In genomic region chr4:76241140-76241539, GRCm38 (mm10) we compare ENCODE assay signal across 24 mouse cellular contexts.
DNase-seq lines count a peak whose midpoint lies in the region; ATAC-seq lines count a peak whose summit lies in the region.
"Had no signal": no experiment of that assay in that cellular context is flagged by ENCODE, and none has a peak within 500 bp of the region (broad histone marks: within the 10 kb centered on the region; RNA-seq: fewer than 3 reads in every experiment).

No protein-coding gene starts in this region.

- H3K36me3 ChIP-seq in heart, embryonic 13.5 days, result peaks cover 14% of the 10 kb centered on the region; the same call in 1 of the 2 replicates
- H3K36me3 ChIP-seq in hindbrain, embryonic 14.5 days (replicated peaks; ENCODE audit: control insufficient read depth, insufficient read depth), result no peaks in the 10 kb centered on the region
- H3K36me3 ChIP-seq in hindbrain, embryonic 10.5 days, result no peaks in the 10 kb centered on the region
- H3K36me3 ChIP-seq in neural tube, embryonic 15.5 days, result no peaks in the 10 kb centered on the region
- H3K36me3 ChIP-seq: forebrain, embryonic 10.5 days; limb, embryonic 10.5 days; liver, embryonic 15.5 days; stomach, embryonic 15.5 days had no signal

- peak overlapping the region; percentile 16; the same call in 1 of the 2 replicates for H3K4me2 ChIP-seq in heart, embryonic 13.5 days
- no peak overlapping the region for H3K4me2 ChIP-seq in hindbrain, embryonic 14.5 days (replicated peaks)
- H3K4me2 ChIP-seq in neural tube, embryonic 15.5 days, result no peak overlapping the region
- H3K4me2 ChIP-seq: heart, embryonic 11.5 days; liver, embryonic 15.5 days; stomach, embryonic 15.5 days had no signal

- H3K27ac ChIP-seq in heart, embryonic 13.5 days (replicated peaks), result peak overlapping the region; percentile 63
- no peak overlapping the region for H3K27ac ChIP-seq in hindbrain, embryonic 14.5 days
- H3K27ac ChIP-seq in hindbrain, embryonic 10.5 days, result no peak overlapping the region
- 0 out of 2 replicates have a peak overlapping the region, but pooled peaks have one; percentile 39 for H3K27ac ChIP-seq in neural tube, embryonic 15.5 days (replicated peaks)
- H3K27ac ChIP-seq: forebrain, embryonic 10.5 days; gastrocnemius, adult 2 months; layer of hippocampus, adult 2 months; limb, embryonic 10.5 days; liver, embryonic 15.5 days; macrophage; stomach, embryonic 15.5 days had no signal

- no peak for ATAC-seq in heart, embryonic 13.5 days (ENCODE audit: extremely low read depth, insufficient number of reproducible peaks, low FRiP score, low TSS enrichment)
- peak; percentile 38; the same call in 1 of the 2 replicates for ATAC-seq in hindbrain, embryonic 14.5 days (ENCODE audit: low FRiP score)
- peak; percentile 16; the same call in 1 of the 2 replicates for ATAC-seq in neural tube, embryonic 15.5 days (ENCODE audit: low FRiP score)
- ATAC-seq: CD4-positive, CD25-positive, alpha-beta regulatory T cell, adult 4 months; midbrain, embryonic 16.5 days had no signal

- H3K4me1 ChIP-seq in heart, embryonic 13.5 days, result peaks cover 32% of the 10 kb centered on the region
- H3K4me1 ChIP-seq in hindbrain, embryonic 14.5 days (replicated peaks; ENCODE audit: control insufficient read depth, insufficient read depth, low read length), result peaks cover 42% of the 10 kb centered on the region
- peaks cover 17% of the 10 kb centered on the region for H3K4me1 ChIP-seq in hindbrain, embryonic 10.5 days (replicated peaks)
- H3K4me1 ChIP-seq in neural tube, embryonic 15.5 days, result peaks cover 40% of the 10 kb centered on the region
- H3K4me1 ChIP-seq: liver, embryonic 15.5 days; stomach, embryonic 15.5 days had no signal

- no peaks in the 10 kb centered on the region for H3K27me3 ChIP-seq in heart, embryonic 13.5 days (replicated peaks)
- no peaks in the 10 kb centered on the region for H3K27me3 ChIP-seq in hindbrain, embryonic 14.5 days (ENCODE audit: control insufficient read depth, insufficient read depth, low read length)
- H3K27me3 ChIP-seq in hindbrain, embryonic 10.5 days (ENCODE audit: insufficient read depth, poor library complexity, severe bottlenecking), result no peaks in the 10 kb centered on the region
- H3K27me3 ChIP-seq in neural tube, embryonic 15.5 days (replicated peaks), result no peaks in the 10 kb centered on the region
- H3K27me3 ChIP-seq: liver, embryonic 15.5 days; stomach, embryonic 15.5 days had no signal

- no peak for DNase-seq in heart, adult 18-20 months
- no peak for DNase-seq in hindbrain, embryonic 14.5 days (ENCODE audit: low spot score)
- no peak for DNase-seq in hindbrain, embryonic 10.5 days (ENCODE audit: low spot score)
- DNase-seq in retina, postnatal 1 day, result peak; percentile 47
- DNase-seq in retina, embryonic 14.5 days (ENCODE audit: low spot score), result no peak
- no peak for DNase-seq in thymus, postnatal 36 days
- DNase-seq: cerebellum, adult 11-12 months; cerebellum, postnatal 14 days; gastrocnemius, adult 2 months; kidney, adult 8-10 months; kidney, postnatal 10 days; liver; thymus, postnatal 4 days had no signal

- no peak overlapping the region for H3K9ac ChIP-seq in heart, embryonic 13.5 days
- no peak overlapping the region for H3K9ac ChIP-seq in hindbrain, embryonic 14.5 days
- H3K9ac ChIP-seq in neural tube, embryonic 15.5 days (replicated peaks), result no peak overlapping the region
- H3K9ac ChIP-seq: liver, embryonic 15.5 days; stomach, embryonic 15.5 days had no signal

- 24% methylated on average over 3 of the region's 3 CpGs for WGBS in heart, embryonic 13.5 days
- 46% methylated on average over 3 of the region's 3 CpGs for WGBS in hindbrain, embryonic 14.5 days
- 85% methylated on average over 3 of the region's 3 CpGs for WGBS in hindbrain, embryonic 10.5 days
- 18% methylated on average over 3 of the region's 3 CpGs for WGBS in neural tube, embryonic 15.5 days

- H3K9me3 ChIP-seq in heart, embryonic 13.5 days, result no peaks in the 10 kb centered on the region
- H3K9me3 ChIP-seq in hindbrain, embryonic 14.5 days (ENCODE audit: control insufficient read depth, low read length), result no peaks in the 10 kb centered on the region
- no peaks in the 10 kb centered on the region for H3K9me3 ChIP-seq in hindbrain, embryonic 10.5 days
- H3K9me3 ChIP-seq in neural tube, embryonic 15.5 days (replicated peaks), result no peaks in the 10 kb centered on the region
- H3K9me3 ChIP-seq: forebrain, embryonic 10.5 days; limb, embryonic 10.5 days; liver, embryonic 15.5 days; stomach, embryonic 15.5 days had no signal

- H3K4me3 ChIP-seq in heart, embryonic 13.5 days, result no peak overlapping the region
- H3K4me3 ChIP-seq in hindbrain, embryonic 14.5 days (replicated peaks; ENCODE audit: low read length), result no peak overlapping the region
- H3K4me3 ChIP-seq in hindbrain, embryonic 10.5 days, result no peak overlapping the region
- no peak overlapping the region for H3K4me3 ChIP-seq in neural tube, embryonic 15.5 days (replicated peaks)
- H3K4me3 ChIP-seq: forebrain, embryonic 10.5 days; gastrocnemius, adult 2 months; layer of hippocampus, adult 2 months; limb, embryonic 10.5 days; liver, embryonic 15.5 days; stomach, embryonic 15.5 days had no signal

Comparison
In these comparisons a context has a peak if more than half of its experiments do, and no peak if none do; other contexts are left out.
1. H3K27ac ChIP-seq: peak in heart, embryonic 13.5 days (single experiment) and neural tube, embryonic 15.5 days (single experiment); none in hindbrain, embryonic 14.5 days (single experiment) and hindbrain, embryonic 10.5 days (single experiment).